Mouse (Mus musculus) thymus, adult 2 months (tissue): ENCODE measurements at regions not wholly inside any gene's neighbourhood (a gene's known extent, or its start where the extent isn't known, plus 50 kb on each side); places are given as distances from the start of the nearest gene placed in this dataset.

Experiments used
- CTCF ChIP-seq: fragments of 200-500 bp; IDR thresholded peaks from 2 replicates; pipeline ENCODE4 v1.5.1; 2012; ENCODE audit warnings: mild to moderate bottlenecking, control low read depth, low read length, moderate library complexity, borderline replicate concordance; ENCODE audit not compliant: control insufficient read depth, poor library complexity, insufficient read depth; ENCODE audit errors: extremely low read depth
- POLR2A ChIP-seq: fragments of 200-500 bp; IDR thresholded peaks from 2 replicates; pipeline ENCODE4 v1.6.1; 2012; ENCODE audit warnings: mild to moderate bottlenecking, low read length, control low read depth, moderate library complexity; ENCODE audit not compliant: control insufficient read depth, poor library complexity, insufficient read depth; ENCODE audit errors: extremely low read depth

DNA sequence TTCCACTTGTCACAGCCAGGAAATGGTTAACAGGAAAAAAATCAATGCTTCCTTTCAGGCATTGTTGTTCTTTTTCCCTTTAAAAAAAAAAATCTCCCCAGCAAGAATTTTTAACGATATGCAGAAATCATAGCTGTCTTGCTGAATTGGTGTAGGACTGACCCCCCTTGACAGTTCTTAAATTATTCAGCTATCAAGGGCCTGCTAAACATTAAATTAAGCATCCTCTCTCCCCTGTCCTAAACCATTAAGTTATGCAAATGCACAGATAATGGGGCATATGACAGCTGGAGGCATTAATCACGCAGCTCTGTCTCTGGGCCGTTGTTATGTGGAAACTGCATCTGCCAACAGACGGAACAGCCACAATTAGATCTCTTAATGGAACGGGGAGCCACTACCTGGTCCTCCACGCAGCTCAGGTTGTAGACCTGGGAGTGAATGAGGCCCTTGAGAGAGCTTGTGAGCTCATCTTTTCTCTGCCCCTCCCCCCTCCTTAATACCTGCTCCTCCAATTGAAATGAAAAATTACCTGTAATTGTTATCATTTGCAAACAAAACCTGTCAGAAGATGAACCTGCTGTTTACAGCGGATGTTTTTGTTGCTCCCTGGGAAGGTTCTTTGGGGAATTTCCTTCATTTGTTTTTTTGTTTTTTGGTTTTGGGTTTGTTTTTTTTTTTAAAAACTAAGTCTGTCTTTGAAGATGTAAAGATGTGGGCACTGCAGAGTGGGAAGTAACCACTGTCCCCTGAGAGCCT, 110.0 kb downstream of the Psat1 start:
- no peak for TF ChIP-seq POLR2A
- no peak for TF ChIP-seq CTCF
